Mouse (Mus musculus): ENCODE results near the gene Ppm1n.

The Ppm1n gene

DNA sequence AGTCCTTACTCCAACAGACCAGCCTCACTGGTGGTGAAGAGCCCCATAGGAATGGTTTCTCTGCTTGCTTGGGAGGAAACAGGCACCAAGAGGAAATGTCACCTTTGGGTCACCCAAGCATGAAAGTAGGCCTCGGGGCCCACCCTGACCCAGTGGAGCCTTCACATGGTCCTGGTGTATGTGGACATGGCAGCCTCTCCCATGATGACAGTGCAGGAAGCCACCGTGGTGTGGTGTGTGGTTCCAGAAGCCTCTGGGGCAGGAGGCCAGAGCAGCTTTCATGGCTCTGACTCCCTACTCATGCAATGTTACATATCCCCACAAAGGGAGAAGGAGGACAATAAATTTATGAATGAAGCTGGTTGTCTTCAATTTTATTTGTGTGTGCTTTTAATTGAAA, 32.4 kb downstream of the Ppm1n start:
- DNase-seq (ENCODE audit: low spot score) = no peak

DNA sequence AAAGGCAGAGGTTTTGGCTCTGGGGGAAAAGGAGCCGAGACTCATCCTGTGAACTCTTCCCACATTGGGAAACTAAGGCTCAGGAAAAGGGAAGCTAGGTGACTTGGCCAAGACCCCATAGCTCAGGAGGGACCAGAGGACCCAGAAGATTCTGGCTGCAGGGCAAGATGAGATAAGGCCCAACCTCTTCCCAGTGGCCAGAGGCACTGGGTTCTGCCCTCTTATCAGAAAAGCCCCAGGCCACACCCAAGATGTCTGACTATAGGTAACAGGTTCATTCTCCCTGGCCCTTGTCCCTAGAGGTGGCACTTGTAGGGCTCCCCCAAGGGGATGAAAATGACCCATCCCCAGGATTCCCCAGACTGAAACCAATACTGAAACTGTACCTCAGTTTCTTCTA, 33.0 kb downstream of the Ppm1n start:
- no peak for DNase-seq (ENCODE audit: low spot score)

DNA sequence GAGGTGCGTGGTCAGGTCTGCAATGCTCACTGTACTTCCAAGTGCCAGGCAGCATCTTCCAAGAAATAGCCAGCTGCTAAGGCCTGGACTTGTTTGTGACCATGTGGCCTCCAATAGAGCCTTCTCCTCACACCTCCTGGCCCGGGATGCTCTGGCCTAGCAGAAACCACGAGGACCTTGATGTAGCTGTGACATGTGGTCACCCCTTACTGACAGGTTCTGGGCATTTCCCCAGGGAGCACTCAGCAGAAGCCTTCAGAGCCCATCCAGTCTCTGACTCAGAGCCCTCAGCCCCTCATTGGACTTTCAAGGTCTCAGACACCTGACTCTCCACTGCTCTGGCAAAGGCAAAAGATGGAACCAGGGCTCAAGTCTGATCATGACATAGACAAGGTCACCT, 34.8 kb downstream of the Ppm1n start:
- DNase-seq (ENCODE audit: low spot score) = no peak

DNA sequence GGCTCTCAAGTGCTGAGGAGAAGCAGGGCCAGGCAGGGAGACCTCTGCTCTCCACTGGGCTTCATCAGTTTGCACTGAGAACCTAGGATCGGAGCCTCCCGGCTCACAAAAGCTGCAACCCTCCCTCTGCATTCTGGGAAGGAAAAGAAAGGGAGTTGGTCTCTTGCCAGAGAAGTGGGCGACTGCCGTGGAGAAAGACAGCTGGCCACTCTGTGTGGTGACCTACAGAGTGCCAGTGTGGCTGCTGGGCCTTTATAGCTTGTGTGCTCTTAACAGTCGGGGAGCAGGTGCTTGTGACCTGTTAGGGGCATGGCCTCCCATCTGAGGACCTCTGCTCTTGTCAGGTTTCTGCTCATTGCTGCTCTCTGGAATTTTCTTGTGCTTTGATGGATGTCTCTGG, 36.0 kb downstream of the Ppm1n start:
- DNase-seq (ENCODE audit: low spot score) = no peak

DNA sequence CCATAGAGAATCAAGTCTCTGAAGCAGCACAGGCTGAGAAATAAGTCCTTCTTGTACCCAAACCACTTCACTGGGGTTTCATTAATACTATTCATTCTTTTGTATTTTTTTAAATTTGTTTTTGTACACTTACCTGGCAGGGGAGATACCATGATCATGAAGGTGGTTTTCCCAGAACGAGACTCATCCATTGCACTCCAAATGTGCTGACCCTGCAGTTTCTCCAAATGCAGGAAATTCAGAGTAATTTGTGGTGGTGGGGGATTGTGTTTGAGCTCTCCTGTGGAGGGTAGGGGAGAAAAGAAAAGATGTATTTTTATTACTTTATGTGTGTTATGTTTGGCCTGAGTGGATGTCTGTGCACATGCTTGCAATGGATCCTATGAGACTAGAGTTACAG, 37.9 kb downstream of the Ppm1n start:
- no peak for DNase-seq (ENCODE audit: low spot score)

DNA sequence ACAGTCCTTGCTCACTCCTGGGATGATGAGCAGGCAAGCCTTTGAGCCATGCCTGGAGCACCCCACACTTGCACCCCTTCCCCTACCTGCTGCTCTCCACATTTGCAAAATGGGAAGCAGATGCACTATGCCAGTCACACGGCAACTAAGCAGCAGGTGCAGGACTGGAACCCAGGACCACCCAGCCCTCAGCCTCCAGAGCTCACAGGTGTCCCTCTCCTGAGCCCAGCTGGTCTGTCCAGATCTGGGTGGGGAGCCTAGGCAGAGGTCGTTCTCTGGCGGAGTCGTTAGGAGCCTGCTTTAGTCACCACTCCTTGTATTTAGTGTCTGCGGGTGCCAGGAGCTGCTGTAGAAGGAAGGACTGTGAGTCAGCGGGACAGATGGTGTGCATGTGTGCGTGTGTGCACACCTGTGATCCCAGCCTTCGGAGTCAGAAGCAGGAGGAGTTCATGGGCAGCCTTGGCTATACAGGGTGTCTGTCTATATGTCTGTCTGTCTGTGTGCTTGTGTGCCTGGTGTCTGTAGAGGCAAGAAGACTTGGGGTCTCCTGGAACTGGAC, 38.9 kb downstream of the Ppm1n start:
- no peak for DNase-seq (ENCODE audit: low spot score)

GRCm38 (mm10) chr7:19239986-19240385, 39.9 kb downstream of the Ppm1n start:
- no peak for DNase-seq (ENCODE audit: low spot score)

- peak; percentile 83 for DNase-seq (ENCODE audit: low spot score)
These were observed 40.4 kb downstream of the Ppm1n start for GRCm38 (mm10) chr7:19239423-19239822.

DNA sequence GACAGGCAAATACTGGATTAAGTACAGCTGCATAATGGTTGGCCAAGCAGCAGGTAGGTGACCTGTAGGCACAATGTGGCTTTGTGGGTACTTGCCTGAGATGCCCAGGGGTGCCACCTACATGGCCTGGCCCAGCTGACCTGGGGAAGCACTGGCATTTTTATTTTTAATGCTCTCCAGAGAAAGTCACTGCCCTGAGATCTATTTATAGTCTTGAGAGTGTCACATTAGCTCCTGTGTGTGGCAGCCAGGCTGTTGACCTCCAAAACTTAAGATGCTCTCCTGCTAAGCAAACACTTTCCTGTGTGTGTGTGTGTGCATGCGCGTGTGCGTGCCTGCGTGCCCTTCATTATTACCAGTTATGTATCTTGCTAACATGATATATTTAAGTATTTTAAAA, 41.5 kb downstream of the Ppm1n start:
- DNase-seq (ENCODE audit: low spot score) = no peak

GRCm38 (mm10) chr7:19236411-19236810, 43.5 kb downstream of the Ppm1n start:
- no peak for DNase-seq (ENCODE audit: low spot score)

DNA sequence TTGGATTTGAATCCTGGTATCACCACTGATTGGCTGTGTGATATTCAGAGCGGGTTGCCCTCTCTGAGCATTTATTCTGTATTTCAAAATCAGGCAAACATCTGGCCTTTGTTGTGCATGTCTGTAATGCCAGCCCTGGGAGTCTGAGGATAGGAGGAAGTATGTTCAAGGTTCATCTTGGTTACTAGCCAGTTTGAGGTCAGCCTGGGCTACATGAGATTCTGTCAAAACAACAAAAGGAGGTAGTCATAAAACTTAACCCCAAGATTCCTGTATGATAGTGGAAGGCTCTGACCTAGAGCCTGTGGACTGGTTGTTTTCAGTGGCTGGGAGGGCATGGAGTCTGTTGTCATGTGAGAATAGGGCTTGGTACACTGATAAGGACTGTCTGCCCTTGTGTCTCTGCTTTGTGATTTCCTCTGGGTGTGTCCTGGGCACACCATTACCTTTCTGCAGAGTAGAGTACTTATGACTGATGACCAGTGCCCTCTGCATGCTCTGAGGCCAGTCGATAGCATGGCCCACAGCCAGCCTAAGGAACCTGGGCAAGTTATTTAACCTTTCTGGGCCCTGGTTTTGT, 44.7 kb downstream of the Ppm1n start:
- no peak for DNase-seq (ENCODE audit: low spot score)

GRCm38 (mm10) chr7:19234652-19235051, 45.2 kb downstream of the Ppm1n start:
- no peak for DNase-seq (ENCODE audit: low spot score)

DNA sequence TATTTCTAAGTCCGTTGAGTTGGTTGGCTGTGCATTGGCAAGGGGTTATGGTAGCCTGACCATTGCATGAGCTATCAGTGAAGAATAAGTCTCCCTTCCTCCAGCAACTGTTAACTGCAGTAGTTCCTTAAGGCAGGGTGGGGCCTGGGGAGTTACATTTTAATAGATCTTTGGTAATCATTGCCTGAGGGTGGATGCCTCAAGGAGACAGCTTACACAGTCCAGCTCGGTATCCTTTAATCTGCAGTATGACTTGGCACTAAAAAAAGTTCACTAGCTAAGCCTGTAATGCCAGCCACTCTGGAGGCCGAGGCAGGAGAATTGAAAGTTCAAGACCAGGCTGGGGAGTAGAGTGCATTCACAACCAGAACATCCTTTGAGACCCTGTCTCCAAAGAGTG, 48.0 kb downstream of the Ppm1n start:
- no peak for DNase-seq (ENCODE audit: low spot score)

DNA sequence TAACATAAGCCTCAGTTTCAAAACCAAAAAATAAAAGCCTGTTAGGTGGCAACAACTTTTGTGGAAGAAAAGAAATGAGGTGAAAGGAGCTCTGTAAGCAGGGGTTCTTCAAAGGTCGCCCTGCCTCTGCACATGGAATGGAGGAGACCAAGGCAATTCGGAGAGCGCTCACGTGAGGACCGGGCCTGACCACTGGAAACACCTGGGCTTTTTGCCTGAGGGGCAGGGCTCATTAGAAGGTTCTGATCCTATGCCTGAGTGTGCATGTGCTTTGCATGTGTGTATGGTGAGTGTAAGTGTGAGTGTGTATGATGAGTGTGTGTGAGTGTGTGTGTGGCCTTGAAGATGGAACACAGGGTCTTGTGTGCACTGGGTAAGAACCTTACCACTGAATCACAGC, 49.0 kb downstream of the Ppm1n start:
- DNase-seq (ENCODE audit: low spot score) = no peak

- DNase-seq (ENCODE audit: low spot score) = no peak
These were observed 49.8 kb downstream of the Ppm1n start for GRCm38 (mm10) chr7:19230041-19230580.

- no peak for DNase-seq (ENCODE audit: low spot score)
These were observed 50.5 kb downstream of the Ppm1n start for GRCm38 (mm10) chr7:19229404-19229803.

DNA sequence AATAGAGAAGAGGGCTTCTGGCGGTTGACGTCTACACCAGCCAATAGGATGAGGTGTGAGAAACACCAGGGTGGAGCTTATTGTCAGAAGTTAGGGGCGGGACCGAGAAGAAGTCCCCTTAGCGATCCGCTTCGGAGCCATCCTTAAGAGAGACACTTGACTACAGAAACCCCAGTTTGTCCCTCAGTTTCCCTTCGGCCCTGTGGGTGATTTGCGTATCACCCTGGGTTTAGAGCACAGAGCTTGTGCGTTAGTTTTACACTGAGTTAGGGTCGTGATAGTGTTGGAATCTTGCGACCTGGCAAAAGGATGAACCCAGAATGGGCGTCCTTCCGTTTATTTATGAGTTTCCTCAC, 51.1 kb downstream of the Ppm1n start:
- DNase-seq (ENCODE audit: low spot score) = no peak

- DNase-seq (ENCODE audit: low spot score) = peak; percentile 98
These were observed 51.7 kb downstream of the Ppm1n start, which contains the start of gene Opa3 for GRCm38 (mm10) chr7:19227883-19228792. TSS of gene Opa3 (plus strand) at chr7:19228334.

DNA sequence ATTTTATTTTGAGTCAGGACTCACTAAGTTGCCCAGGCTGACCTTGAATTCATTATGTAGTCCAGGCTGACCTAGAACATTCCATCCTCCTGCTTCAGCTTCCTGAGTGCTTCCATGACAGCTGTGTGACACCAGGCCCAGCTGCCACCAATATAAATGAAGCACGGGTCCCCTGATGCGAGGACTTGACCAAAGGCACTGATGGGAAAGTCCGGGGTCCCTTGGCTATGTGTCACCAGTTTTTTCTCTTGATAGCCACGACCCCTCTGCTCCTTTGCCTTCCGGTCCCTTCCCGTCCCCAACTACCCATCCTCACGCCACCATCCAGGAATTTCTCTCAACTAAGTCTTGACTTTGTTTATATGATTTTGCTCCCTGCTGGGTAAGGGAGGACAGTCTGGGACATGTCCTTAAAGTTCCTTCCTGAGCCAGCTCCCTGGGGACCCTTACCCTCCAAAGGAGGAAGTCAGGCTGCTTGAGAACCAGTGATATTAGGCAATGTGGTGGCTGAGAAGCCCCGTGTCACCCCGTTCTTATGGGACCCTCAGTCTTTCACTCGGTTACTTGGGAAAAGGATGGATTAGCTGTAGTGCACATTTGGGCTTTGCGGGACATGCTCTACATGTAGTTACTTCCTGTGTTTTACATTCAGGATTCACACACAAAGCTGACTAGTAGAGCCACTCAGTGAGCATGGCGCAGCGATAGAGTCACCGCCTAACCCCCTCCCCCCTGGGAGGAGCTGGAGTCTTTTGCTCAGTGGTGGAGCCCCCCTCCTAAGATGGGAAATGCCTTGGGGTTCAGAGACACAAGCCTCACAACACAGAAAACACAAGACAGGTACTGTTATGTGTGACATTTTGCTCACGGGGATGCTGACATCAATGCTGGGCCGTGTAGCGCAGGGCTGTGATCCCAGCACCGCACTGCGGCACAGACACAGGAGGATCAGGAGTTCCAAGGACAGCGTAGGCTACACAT, 52.8 kb downstream of the Ppm1n start:
- DNase-seq (ENCODE audit: low spot score) = peak; percentile 26

Data from ovary, postnatal 10 days (tissue).